In genomic region chr13:27802765-27803164, GRCm38 (mm10) we compare ENCODE assay signal across 47 mouse cellular contexts. TPM values are rescaled to one million over a fixed set of nuclear protein-coding genes. Genes with fewer than 3 reads are reported as not detected.
"Had no signal": no experiment of that assay in that cellular context is flagged by ENCODE, and none has a peak within 500 bp of the region (broad histone marks: within the 10 kb centered on the region; RNA-seq: fewer than 3 reads in every experiment).

No protein-coding gene starts in this region.

- H3K9ac ChIP-seq: limb, embryonic 12.5 days; limb, embryonic 13.5 days; limb, embryonic 15.5 days; liver, embryonic 12.5 days; liver, embryonic 13.5 days; liver, embryonic 14.5 days; liver, embryonic 15.5 days; liver, postnatal 0 days; lung, embryonic 14.5 days; lung, embryonic 15.5 days; midbrain, embryonic 12.5 days; midbrain, embryonic 13.5 days; midbrain, embryonic 15.5 days; neural tube, embryonic 12.5 days had no signal

- ATAC-seq: liver, embryonic 12.5 days; liver, postnatal 0 days; lung, postnatal 0 days; midbrain, embryonic 13.5 days; midbrain, embryonic 15.5 days; midbrain, embryonic 16.5 days had no signal

- DNase-seq: left cerebral cortex, postnatal 4 days; liver; liver, embryonic 13.5 days; liver, postnatal 0 days; lung, adult 18-20 months; lung, adult 2 months; lung, embryonic 14.5 days; lung, postnatal 10 days; lung, postnatal 14 days; lung, postnatal 36 days; lung, postnatal 4 days; midbrain, embryonic 14.5 days had no signal

- H3K36me3 ChIP-seq: limb, embryonic 10.5 days; limb, embryonic 12.5 days; limb, embryonic 13.5 days; limb, embryonic 15.5 days; liver, embryonic 12.5 days; liver, embryonic 13.5 days; liver, embryonic 15.5 days; lung, embryonic 15.5 days; midbrain, embryonic 10.5 days; midbrain, embryonic 12.5 days; midbrain, embryonic 13.5 days; midbrain, embryonic 15.5 days; neural tube, embryonic 12.5 days had no signal

- H3K27ac ChIP-seq: limb, embryonic 10.5 days; limb, embryonic 12.5 days; limb, embryonic 13.5 days; limb, embryonic 15.5 days; liver, embryonic 12.5 days; liver, embryonic 13.5 days; liver, embryonic 14.5 days; liver, embryonic 15.5 days; lung, embryonic 15.5 days; macrophage; midbrain, embryonic 10.5 days; midbrain, embryonic 12.5 days; midbrain, embryonic 13.5 days; midbrain, embryonic 15.5 days; neural tube, embryonic 12.5 days had no signal

- H3K4me3 ChIP-seq: limb, embryonic 10.5 days; limb, embryonic 12.5 days; limb, embryonic 13.5 days; limb, embryonic 15.5 days; liver, embryonic 12.5 days; liver, embryonic 13.5 days; liver, embryonic 15.5 days; lung, embryonic 15.5 days; megakaryocyte, embryonic 14.5 days; midbrain, embryonic 10.5 days; midbrain, embryonic 12.5 days; midbrain, embryonic 13.5 days; midbrain, embryonic 15.5 days; neural tube, embryonic 12.5 days had no signal

- H3K4me2 ChIP-seq: limb, embryonic 12.5 days; limb, embryonic 13.5 days; limb, embryonic 15.5 days; liver, embryonic 11.5 days; liver, embryonic 12.5 days; liver, embryonic 13.5 days; liver, embryonic 15.5 days; lung, embryonic 14.5 days; lung, embryonic 15.5 days; midbrain, embryonic 11.5 days; midbrain, embryonic 12.5 days; midbrain, embryonic 13.5 days; midbrain, embryonic 15.5 days; neural tube, embryonic 12.5 days had no signal

- H3K4me1 ChIP-seq: limb, embryonic 10.5 days; limb, embryonic 12.5 days; limb, embryonic 13.5 days; limb, embryonic 15.5 days; liver, embryonic 12.5 days; liver, embryonic 13.5 days; liver, embryonic 15.5 days; lung, embryonic 15.5 days; megakaryocyte, embryonic 14.5 days; midbrain, embryonic 10.5 days; midbrain, embryonic 12.5 days; midbrain, embryonic 13.5 days; midbrain, embryonic 15.5 days; neural tube, embryonic 12.5 days had no signal

- H3K9me3 ChIP-seq: limb, embryonic 10.5 days; limb, embryonic 12.5 days; limb, embryonic 13.5 days; limb, embryonic 15.5 days; liver, embryonic 12.5 days; liver, embryonic 13.5 days; liver, embryonic 15.5 days; lung, embryonic 15.5 days; megakaryocyte, embryonic 14.5 days; midbrain, embryonic 10.5 days; midbrain, embryonic 12.5 days; midbrain, embryonic 13.5 days; midbrain, embryonic 15.5 days; neural tube, embryonic 12.5 days had no signal

- H3K27me3 ChIP-seq: limb, embryonic 12.5 days; limb, embryonic 13.5 days; limb, embryonic 15.5 days; liver, embryonic 12.5 days; liver, embryonic 13.5 days; liver, embryonic 15.5 days; lung, embryonic 15.5 days; megakaryocyte, embryonic 14.5 days; midbrain, embryonic 12.5 days; midbrain, embryonic 13.5 days; midbrain, embryonic 15.5 days; neural tube, embryonic 12.5 days had no signal

RNA-seq across cellular contexts. Expression of gene Prl2a1, which starts 1.3 kb away (rescaled TPM):
- total RNA-seq: left cerebral cortex, adult 8-10 months; left cerebral cortex, postnatal 10 days; left cerebral cortex, postnatal 14 days; left cerebral cortex, postnatal 25 days; left cerebral cortex, postnatal 36 days; left cerebral cortex, postnatal 4 days; liver, adult 2 months; megakaryocyte progenitor cell, adult 5-6 weeks; megakaryocyte, adult 5-6 weeks; megakaryocyte-erythroid progenitor cell, adult 5-6 weeks; midbrain, postnatal 0 days; monocyte, adult 5-6 weeks had no signal
- polyA plus RNA-seq: limb, embryonic 10.5 days; limb, embryonic 11.5 days; limb, embryonic 12.5 days; limb, embryonic 13.5 days; limb, embryonic 15.5 days; liver, adult 2 months; liver, embryonic 11.5 days; liver, embryonic 12.5 days; liver, embryonic 13.5 days; liver, embryonic 14.5 days; liver, embryonic 15.5 days; liver, embryonic 16.5 days; liver, postnatal 0 days; lung, adult 2 months; lung, embryonic 14.5 days; lung, embryonic 15.5 days; lung, embryonic 16.5 days; lung, postnatal 0 days; macrophage; midbrain, embryonic 10.5 days; midbrain, embryonic 11.5 days; midbrain, embryonic 12.5 days; midbrain, embryonic 13.5 days; midbrain, embryonic 14.5 days; midbrain, embryonic 15.5 days; midbrain, embryonic 16.5 days; neural tube, embryonic 11.5 days; neural tube, embryonic 12.5 days had no signal

RNA-seq across cellular contexts. Expression of gene Prl7c1, which starts 22.2 kb away (rescaled TPM):
- total RNA-seq: left cerebral cortex, adult 8-10 months; left cerebral cortex, postnatal 10 days; left cerebral cortex, postnatal 14 days; left cerebral cortex, postnatal 25 days; left cerebral cortex, postnatal 36 days; left cerebral cortex, postnatal 4 days; liver, adult 2 months; megakaryocyte progenitor cell, adult 5-6 weeks; megakaryocyte, adult 5-6 weeks; megakaryocyte-erythroid progenitor cell, adult 5-6 weeks; midbrain, postnatal 0 days; monocyte, adult 5-6 weeks had no signal
- polyA plus RNA-seq: limb, embryonic 10.5 days; limb, embryonic 11.5 days; limb, embryonic 12.5 days; limb, embryonic 13.5 days; limb, embryonic 14.5 days; limb, embryonic 15.5 days; liver, adult 2 months; liver, embryonic 11.5 days; liver, embryonic 12.5 days; liver, embryonic 13.5 days; liver, embryonic 14.5 days; liver, embryonic 15.5 days; liver, embryonic 16.5 days; liver, postnatal 0 days; lung, adult 2 months; lung, embryonic 14.5 days; lung, embryonic 15.5 days; lung, embryonic 16.5 days; lung, postnatal 0 days; macrophage; midbrain, embryonic 10.5 days; midbrain, embryonic 11.5 days; midbrain, embryonic 12.5 days; midbrain, embryonic 13.5 days; midbrain, embryonic 14.5 days; midbrain, embryonic 15.5 days; midbrain, embryonic 16.5 days; midbrain, postnatal 0 days; neural tube, embryonic 11.5 days; neural tube, embryonic 12.5 days had no signal

RNA-seq across cellular contexts. Expression of gene Prl2c1, which starts 46.4 kb away (rescaled TPM):
- total RNA-seq: left cerebral cortex, adult 8-10 months; left cerebral cortex, postnatal 10 days; left cerebral cortex, postnatal 14 days; left cerebral cortex, postnatal 25 days; left cerebral cortex, postnatal 36 days; left cerebral cortex, postnatal 4 days; liver, adult 2 months; megakaryocyte progenitor cell, adult 5-6 weeks; megakaryocyte, adult 5-6 weeks; megakaryocyte-erythroid progenitor cell, adult 5-6 weeks; midbrain, postnatal 0 days; monocyte, adult 5-6 weeks had no signal
- polyA plus RNA-seq: limb, embryonic 10.5 days; limb, embryonic 11.5 days; limb, embryonic 12.5 days; limb, embryonic 13.5 days; limb, embryonic 15.5 days; liver, adult 2 months; liver, embryonic 11.5 days; liver, embryonic 12.5 days; liver, embryonic 13.5 days; liver, embryonic 14.5 days; liver, embryonic 15.5 days; liver, embryonic 16.5 days; liver, postnatal 0 days; lung, adult 2 months; lung, embryonic 14.5 days; lung, embryonic 15.5 days; lung, embryonic 16.5 days; lung, postnatal 0 days; macrophage; midbrain, embryonic 10.5 days; midbrain, embryonic 11.5 days; midbrain, embryonic 12.5 days; midbrain, embryonic 13.5 days; midbrain, embryonic 14.5 days; midbrain, embryonic 15.5 days; midbrain, embryonic 16.5 days; midbrain, postnatal 0 days; neural tube, embryonic 11.5 days; neural tube, embryonic 12.5 days had no signal
